Mouse (Mus musculus) hindbrain, embryonic 15.5 days (tissue): ENCODE measurements around the gene Ubqln4. TPM values are rescaled to one million over a fixed set of nuclear protein-coding genes. Genes with fewer than 3 reads are reported as not detected.

ENCODE experiments used
- microRNA counts: library from miRNA; unstranded; fragments of <30 nt; microRNA quantifications from one replicate; lab custom pipeline; 2016
- microRNA-seq: library from miRNA; unstranded; fragments of <30 nt; microRNA quantifications from one replicate; pipeline ENCODE4, GENCODE M21; 2016
- polyA plus RNA-seq: library from polyadenylated mRNA; unstranded; fragments of >200 nt; fragmentation: Nextera tagmentation; extraction: Ambion mirVana; gene quantifications from 2 replicates; pipeline ENCODE4 v1.2.1, GENCODE M21; 2015

The Ubqln4 gene
- polyA plus RNA-seq, 1 experiment from 2014 or later = 47.7 TPM

MicroRNA genes within 50 kb of the gene (microRNA counts, 519-probe panel; counts per million panel counts)
- not detected for microRNA mmu-miR-1905 (lab: Ali Mortazavi, UCI)

Small RNA genes within 50 kb of the gene (microRNA-seq; reads per million reads assigned to microRNA genes)
- not detected for gene Mir1905

Other genes with a start within 250 kb of the Ubqln4 start
- gene Glmp, start 228.7 kb upstream of the Ubqln4 start, polyA plus RNA-seq = 119 and 125 TPM in 2 replicates
- gene Tmem79, start 217.6 kb upstream of the Ubqln4 start, polyA plus RNA-seq = 1.2 and 1.7 TPM in 2 replicates
- 62.5 and 64.0 TPM in 2 replicates for gene Smg5, start 217.5 kb upstream of the Ubqln4 start, polyA plus RNA-seq
- 1.9 and 2.3 TPM in 2 replicates for gene Paqr6, start 189.2 kb upstream of the Ubqln4 start, polyA plus RNA-seq
- not detected in 2 replicates for gene Bglap3, start 181.0 kb upstream of the Ubqln4 start, polyA plus RNA-seq
- not detected in 2 replicates for gene Bglap2, start 175.1 kb upstream of the Ubqln4 start, polyA plus RNA-seq
- not detected in 2 replicates for gene Bglap, start 169.3 kb upstream of the Ubqln4 start, polyA plus RNA-seq
- gene Pmf1, start 143.4 kb upstream of the Ubqln4 start, polyA plus RNA-seq = 28.8 and 35.4 TPM in 2 replicates
- gene Slc25a44, start 128.6 kb upstream of the Ubqln4 start, polyA plus RNA-seq = 34.7 and 40.4 TPM in 2 replicates
- gene Sema4a, start 92.6 kb upstream of the Ubqln4 start, polyA plus RNA-seq = 30.4 and 30.5 TPM in 2 replicates
- 52.2 and 53.4 TPM in 2 replicates for gene Lmna, start 43.8 kb upstream of the Ubqln4 start, polyA plus RNA-seq
- 26.4 and 28.6 TPM in 2 replicates for gene Mex3a, start 21.4 kb upstream of the Ubqln4 start, polyA plus RNA-seq
- gene Rab25, start 5.5 kb upstream of the Ubqln4 start, polyA plus RNA-seq = 0.23 TPM in 1 of 2 replicates, not detected in the other
- gene Lamtor2, start 684 bp upstream of the Ubqln4 start, polyA plus RNA-seq = 201 and 205 TPM in 2 replicates
- gene Ssr2, start 22.1 kb downstream of the Ubqln4 start, polyA plus RNA-seq = 146 and 149 TPM in 2 replicates
- 121 and 129 TPM in 2 replicates for gene Arhgef2, start 52.2 kb downstream of the Ubqln4 start, polyA plus RNA-seq
- not detected in 2 replicates for gene Rxfp4, start 99.4 kb downstream of the Ubqln4 start, polyA plus RNA-seq
- 84.5 and 88.5 TPM in 2 replicates for gene Khdc4, start 132.0 kb downstream of the Ubqln4 start, polyA plus RNA-seq
- gene Rit1, start 163.1 kb downstream of the Ubqln4 start, polyA plus RNA-seq = 64.4 and 66.8 TPM in 2 replicates
- gene Syt11, start 221.4 kb downstream of the Ubqln4 start, polyA plus RNA-seq = 220 and 239 TPM in 2 replicates